Mouse (Mus musculus) G1E (cell line): Measurements from ENCODE around the gene Slc25a10.

ENCODE experiments used
- CTCF ChIP-seq: IDR thresholded peaks from 2 replicates; pipeline ENCODE4 v1.5.1; 2012; ENCODE audit warnings: low read depth, low read length, inconsistent platforms, mixed read lengths
- POLR2AphosphoS5 ChIP-seq: IDR thresholded peaks from 2 replicates; pipeline ENCODE4 v1.6.1; 2012; ENCODE audit warnings: low read depth, low read length, inconsistent platforms; ENCODE audit not compliant: insufficient replicate concordance
- TAL1 ChIP-seq: conservative IDR thresholded peaks from 2 replicates; pipeline ENCODE4 v1.6.1; 2012; ENCODE audit warnings: low read depth, low read length, inconsistent platforms, mixed read lengths

GRCm38 (mm10) chr11:120542376-120542775 is 50.7 kb downstream of the Slc25a10 start:
- no peak for TF ChIP-seq CTCF
- no peak for TF ChIP-seq TAL1
- no peak for TF ChIP-seq POLR2AphosphoS5
